Mouse (Mus musculus): ENCODE measurements around the gene Duxbl1. TPM values are rescaled to one million over a fixed set of nuclear protein-coding genes. Genes with fewer than 3 reads are reported as not detected.
A peak's percentile ranks its signal among the peaks of the same experiment; 100 is the strongest.
"Not testable (repeated sequence)": the region's sequence is repeated elsewhere in the genome, so short reads cannot be mapped to it uniquely, and the experiment has no call there.

The Duxbl1 gene
- 1.3 and 2.2 TPM in 2 replicates for polyA plus RNA-seq (2015; fragmentation: Nextera tagmentation; extraction: Ambion mirVana)

DNA sequence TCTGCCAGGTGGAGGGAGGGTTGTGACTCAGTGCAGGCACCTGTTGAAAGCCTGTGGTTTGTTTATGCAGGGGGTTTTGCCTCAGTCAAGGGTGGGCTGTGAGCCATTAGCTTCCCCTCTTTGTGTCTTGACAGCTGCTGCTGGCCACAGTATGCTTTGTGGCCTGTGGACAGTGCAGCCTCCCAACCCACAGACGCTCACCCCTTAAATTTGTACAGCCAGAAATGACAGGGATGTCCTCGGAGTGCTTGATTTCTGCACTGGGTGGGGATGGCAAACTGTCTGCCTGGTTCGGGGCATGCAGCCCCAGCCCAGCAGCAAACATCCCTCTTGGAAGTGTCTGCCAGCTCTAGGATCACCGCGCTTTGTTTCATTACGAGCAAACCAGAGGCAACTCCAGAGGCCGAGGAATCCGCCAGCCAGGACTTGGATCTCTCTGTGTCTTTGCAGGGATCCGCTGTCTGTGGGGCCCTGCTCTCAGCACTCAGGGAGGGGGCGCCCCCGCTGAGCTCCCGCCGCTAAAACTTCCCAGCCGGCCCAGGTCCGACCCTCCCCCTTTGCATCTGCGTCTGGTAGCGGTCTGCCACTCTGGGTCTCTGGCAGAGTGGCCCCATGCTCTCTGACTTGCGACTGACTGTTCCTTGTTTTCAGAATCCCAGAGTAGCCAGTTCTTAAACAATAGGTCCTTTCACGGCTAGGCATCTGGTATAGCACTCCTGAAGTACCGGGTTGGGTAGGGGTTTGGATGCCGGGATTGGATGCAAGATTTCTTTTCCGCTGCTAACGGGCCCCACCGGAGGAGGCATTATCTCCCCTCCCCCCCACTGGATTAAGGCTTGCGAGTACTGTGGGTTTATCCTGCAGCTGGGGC lies at the start of gene Duxbl1:
Gene Duxbl1 (plus strand): TSS at position 207 of the 871 bp plus-strand sequence.
- ATAC-seq (ENCODE audit: insufficient read depth, low FRiP score) = peak; percentile 62; the same call in 1 of the 2 replicates
- peak within 1 kb of the TSS; percentile 44; the same call in 1 of the 2 replicates for H3K4me2 ChIP-seq (ENCODE audit: low read depth, low read length)

DNA sequence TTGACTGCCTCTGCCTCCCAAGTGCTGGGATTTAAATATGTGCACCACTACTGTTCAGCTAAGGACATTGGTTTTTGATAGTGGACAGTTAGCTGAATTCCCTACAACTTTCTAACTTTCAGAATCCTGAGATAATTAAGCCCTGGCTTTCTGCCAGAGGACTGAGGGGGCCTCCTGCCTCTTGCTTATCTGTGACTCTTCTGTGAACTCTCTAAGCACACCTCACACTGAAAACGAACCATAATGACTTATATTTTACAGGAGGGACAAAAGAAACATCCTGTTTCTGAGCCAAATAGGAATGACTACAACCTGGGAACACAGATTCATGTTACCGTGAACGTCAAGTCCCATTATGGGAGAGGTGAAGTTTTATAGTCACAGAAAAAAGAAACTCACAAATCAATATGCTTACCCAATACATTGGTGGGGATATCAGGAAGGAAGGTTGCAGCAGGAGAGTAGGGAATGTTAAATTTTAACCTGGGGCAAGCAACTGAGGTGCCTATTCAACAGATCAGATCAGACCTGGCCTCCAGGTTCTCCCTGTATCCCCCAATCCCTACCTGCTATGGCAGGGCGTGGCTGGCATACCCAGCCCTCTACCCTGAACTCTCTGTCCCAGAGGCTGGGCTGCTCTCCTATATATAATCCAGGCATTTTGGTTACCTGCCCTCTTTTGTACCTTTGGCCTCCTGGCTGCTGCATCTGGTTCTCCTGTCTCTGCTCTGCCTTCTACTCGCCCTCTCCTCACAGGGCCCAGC lies 41.3 kb upstream of the Duxbl1 start:
- H3K4me2 ChIP-seq (ENCODE audit: low read depth, low read length); H3K27ac ChIP-seq (ENCODE audit: low read length); H3K36me3 ChIP-seq (ENCODE audit: control insufficient read depth, insufficient read depth, low read length); H3K9ac ChIP-seq (ENCODE audit: low read length); H3K27me3 ChIP-seq (ENCODE audit: control insufficient read depth, insufficient read depth, low read length); H3K4me3 ChIP-seq (replicated peaks; ENCODE audit: low read length); H3K9me3 ChIP-seq (replicated peaks; ENCODE audit: control insufficient read depth, low read length); H3K4me1 ChIP-seq (ENCODE audit: control insufficient read depth, insufficient read depth, low read length): not testable (repeated sequence)
- no CpG with 5 or more reads among the region's 5 CpGs for WGBS
- ATAC-seq (ENCODE audit: insufficient read depth, low FRiP score) = peak; percentile 80; the same call in 1 of the 2 replicates

More for the DNA sequence above, at the start of gene Duxbl1:
- Histone ChIP-seq H3K27ac (ENCODE audit: low read length) (peak within 1 kb of the TSS; percentile 67), H3K9ac (ENCODE audit: low read length) (peak within 1 kb of the TSS; percentile 48; the same call in 1 of the 2 replicates), H3K4me3 (replicated peaks; ENCODE audit: low read length) (peak within 1 kb of the TSS; percentile 29; the same call in 1 of the 2 replicates)
- not testable (repeated sequence) for H3K36me3 ChIP-seq (ENCODE audit: control insufficient read depth, insufficient read depth, low read length); H3K27me3 ChIP-seq (ENCODE audit: control insufficient read depth, insufficient read depth, low read length); H3K9me3 ChIP-seq (replicated peaks; ENCODE audit: control insufficient read depth, low read length); H3K4me1 ChIP-seq (ENCODE audit: control insufficient read depth, insufficient read depth, low read length)
- WGBS = no CpG with 5 or more reads among the region's 25 CpGs

DNA sequence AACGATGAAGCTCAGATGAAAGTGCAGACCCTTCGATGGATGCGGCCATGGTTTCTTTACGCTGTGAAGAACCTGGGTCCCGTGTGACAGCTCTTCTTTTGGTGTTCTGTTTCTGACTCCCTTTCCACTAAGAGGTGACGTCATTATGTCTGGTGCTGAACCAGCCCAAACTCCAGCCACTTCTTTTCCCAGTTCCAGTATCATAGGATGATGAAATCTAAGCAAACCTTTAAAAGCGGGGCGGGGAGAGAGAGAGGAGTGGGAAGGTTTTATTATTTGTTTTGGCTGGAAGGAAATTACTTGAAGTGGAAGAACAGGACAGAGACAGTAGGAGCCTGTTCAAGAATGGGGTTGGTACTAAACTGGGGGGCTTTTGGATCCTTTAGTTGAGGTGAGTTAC lies 40.4 kb upstream of the Duxbl1 start, which contains the start of gene Cphx1:
Gene Cphx1 (plus strand): TSS at position 301 of the 400 bp plus-strand sequence.
- not testable (repeated sequence) for H3K4me2 ChIP-seq (ENCODE audit: low read depth, low read length); H3K9me3 ChIP-seq (replicated peaks; ENCODE audit: control insufficient read depth, low read length); H3K4me3 ChIP-seq (replicated peaks; ENCODE audit: low read length); H3K27me3 ChIP-seq (ENCODE audit: control insufficient read depth, insufficient read depth, low read length); H3K4me1 ChIP-seq (ENCODE audit: control insufficient read depth, insufficient read depth, low read length); ATAC-seq (ENCODE audit: insufficient read depth, low FRiP score); H3K36me3 ChIP-seq (ENCODE audit: control insufficient read depth, insufficient read depth, low read length); H3K27ac ChIP-seq (ENCODE audit: low read length); H3K9ac ChIP-seq (ENCODE audit: low read length)
- no CpG with 5 or more reads among the region's 8 CpGs for WGBS

DNA sequence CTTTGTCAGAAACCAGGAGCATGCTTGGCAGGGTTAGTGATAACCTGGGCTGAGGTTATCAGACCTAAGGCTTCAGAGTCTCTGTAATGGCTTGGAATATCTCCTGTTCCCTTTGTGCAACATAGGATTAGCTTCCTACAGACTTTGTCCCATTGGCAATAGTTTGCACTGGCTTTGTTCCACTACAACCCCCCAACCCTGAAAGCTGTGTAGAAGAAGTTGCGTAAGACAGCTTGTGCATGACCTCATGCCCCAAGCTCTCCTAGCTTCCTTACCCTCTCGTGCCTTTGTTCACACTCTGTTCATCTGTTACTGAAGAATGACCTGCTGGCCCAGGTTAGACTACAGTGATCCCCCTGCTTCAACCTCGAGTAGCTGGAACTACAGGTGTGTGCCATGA lies 20.5 kb upstream of the Duxbl1 start:
- WGBS = no CpG with 5 or more reads among the region's 3 CpGs
- ATAC-seq (ENCODE audit: insufficient read depth, low FRiP score) = not testable (repeated sequence)

DNA sequence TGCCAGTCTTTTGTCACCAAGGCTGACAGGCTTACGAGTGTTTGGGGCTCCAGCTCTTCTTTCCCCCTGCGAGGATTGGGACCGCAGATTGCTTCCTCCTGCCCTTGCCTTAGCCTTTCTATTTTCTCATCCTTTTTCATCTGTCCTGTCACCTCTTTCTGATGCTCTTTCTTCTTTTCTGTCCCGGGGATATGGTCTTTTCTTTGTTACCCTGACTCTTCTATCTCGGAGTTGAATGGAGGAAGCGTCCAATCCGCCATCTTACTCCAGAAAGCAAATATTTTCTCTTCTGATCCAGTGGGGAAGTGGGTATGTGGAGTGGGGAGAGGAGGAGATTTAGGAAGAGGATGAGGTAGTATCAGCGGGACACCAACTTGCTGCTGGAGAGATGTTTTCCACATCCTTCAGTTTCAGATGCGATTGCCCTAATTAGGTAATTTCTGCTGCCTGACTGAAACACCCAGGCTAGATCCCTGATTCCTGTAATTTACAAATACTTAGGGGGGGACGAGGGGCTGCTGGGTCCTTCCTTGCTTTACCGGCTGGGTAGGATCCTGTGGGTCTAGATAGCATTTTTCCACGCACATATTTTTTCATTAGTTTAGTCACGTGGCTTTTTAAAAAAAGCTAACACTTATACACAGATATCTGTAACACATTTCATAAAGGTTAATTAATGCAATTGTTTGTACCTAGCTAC lies 1.0 kb downstream of the Duxbl1 start:
- H3K4me1 ChIP-seq (ENCODE audit: control insufficient read depth, insufficient read depth, low read length); H3K27me3 ChIP-seq (ENCODE audit: control insufficient read depth, insufficient read depth, low read length); H3K36me3 ChIP-seq (ENCODE audit: control insufficient read depth, insufficient read depth, low read length); H3K9me3 ChIP-seq (replicated peaks; ENCODE audit: control insufficient read depth, low read length); ATAC-seq (ENCODE audit: insufficient read depth, low FRiP score): not testable (repeated sequence)
- Histone ChIP-seq H3K27ac (ENCODE audit: low read length) (peak overlapping the region; percentile 67), H3K4me2 (ENCODE audit: low read depth, low read length) (peak overlapping the region; percentile 44; the same call in 1 of the 2 replicates), H3K4me3 (replicated peaks; ENCODE audit: low read length) (peak overlapping the region; percentile 29; the same call in 1 of the 2 replicates), H3K9ac (ENCODE audit: low read length) (peak overlapping the region; percentile 48; the same call in 1 of the 2 replicates)
- WGBS = 3% methylated on average over 7 of the region's 13 CpGs

More for the DNA sequence above, 20.5 kb upstream of the Duxbl1 start:
- H3K27ac ChIP-seq (ENCODE audit: low read length); H3K9me3 ChIP-seq (replicated peaks; ENCODE audit: control insufficient read depth, low read length); H3K4me2 ChIP-seq (ENCODE audit: low read depth, low read length); H3K36me3 ChIP-seq (ENCODE audit: control insufficient read depth, insufficient read depth, low read length); H3K9ac ChIP-seq (ENCODE audit: low read length); H3K27me3 ChIP-seq (ENCODE audit: control insufficient read depth, insufficient read depth, low read length); H3K4me1 ChIP-seq (ENCODE audit: control insufficient read depth, insufficient read depth, low read length); H3K4me3 ChIP-seq (replicated peaks; ENCODE audit: low read length): not testable (repeated sequence)

DNA sequence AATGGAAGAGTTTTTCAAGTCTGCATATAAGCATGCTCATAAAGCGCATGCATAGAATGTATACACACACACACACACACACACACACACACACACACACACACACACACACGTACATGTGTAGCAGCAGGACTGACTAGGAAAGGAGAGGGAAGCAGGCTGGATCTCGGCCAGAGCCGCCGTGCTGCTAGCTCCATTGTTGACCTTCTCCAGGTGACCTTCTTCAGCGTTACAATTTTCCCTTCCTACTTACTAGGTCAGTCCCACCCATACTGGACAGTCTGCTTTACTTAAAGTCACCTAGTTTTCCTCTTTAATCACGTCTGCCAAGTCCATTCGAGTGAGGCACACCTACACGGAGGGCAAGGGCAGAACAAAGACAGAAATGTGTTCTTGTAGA lies 3.5 kb downstream of the Duxbl1 start:
- not testable (repeated sequence) for H3K4me2 ChIP-seq (ENCODE audit: low read depth, low read length); H3K27ac ChIP-seq (ENCODE audit: low read length); H3K27me3 ChIP-seq (ENCODE audit: control insufficient read depth, insufficient read depth, low read length); H3K9ac ChIP-seq (ENCODE audit: low read length); H3K36me3 ChIP-seq (ENCODE audit: control insufficient read depth, insufficient read depth, low read length); H3K9me3 ChIP-seq (replicated peaks; ENCODE audit: control insufficient read depth, low read length); H3K4me3 ChIP-seq (replicated peaks; ENCODE audit: low read length); H3K4me1 ChIP-seq (ENCODE audit: control insufficient read depth, insufficient read depth, low read length)
- peak; percentile 53; the same call in 1 of the 2 replicates for ATAC-seq (ENCODE audit: insufficient read depth, low FRiP score)
- 17% methylated on average over 5 of the region's 9 CpGs for WGBS

DNA sequence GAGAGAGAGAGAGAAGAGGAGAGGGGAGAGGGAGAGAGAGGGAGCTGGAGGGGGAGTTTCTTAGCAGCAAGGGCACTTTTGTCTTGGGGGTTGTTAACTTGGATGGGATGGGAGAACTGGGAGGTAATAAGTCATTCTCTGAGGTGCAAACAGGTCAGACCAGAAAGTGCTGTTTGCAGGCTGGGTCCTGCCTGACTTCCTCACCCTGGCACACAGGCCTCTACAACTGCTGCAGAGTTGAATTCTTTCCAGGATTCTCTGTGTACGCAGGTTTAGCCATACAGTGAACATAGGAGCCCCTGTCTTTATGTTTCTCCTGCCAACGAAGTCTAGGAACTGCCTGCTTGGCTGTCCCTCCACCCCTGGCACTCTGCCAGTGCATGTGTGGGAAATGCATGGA lies 29.1 kb downstream of the Duxbl1 start:
- not testable (repeated sequence) for H3K4me2 ChIP-seq (ENCODE audit: low read depth, low read length); H3K27ac ChIP-seq (ENCODE audit: low read length); H3K9me3 ChIP-seq (replicated peaks; ENCODE audit: control insufficient read depth, low read length); H3K4me3 ChIP-seq (replicated peaks; ENCODE audit: low read length); H3K36me3 ChIP-seq (ENCODE audit: control insufficient read depth, insufficient read depth, low read length); H3K9ac ChIP-seq (ENCODE audit: low read length); H3K27me3 ChIP-seq (ENCODE audit: control insufficient read depth, insufficient read depth, low read length); H3K4me1 ChIP-seq (ENCODE audit: control insufficient read depth, insufficient read depth, low read length)
- WGBS = no CpG with 5 or more reads among the region's 2 CpGs
- peak; percentile 58; the same call in 1 of the 2 replicates for ATAC-seq (ENCODE audit: insufficient read depth, low FRiP score)

DNA sequence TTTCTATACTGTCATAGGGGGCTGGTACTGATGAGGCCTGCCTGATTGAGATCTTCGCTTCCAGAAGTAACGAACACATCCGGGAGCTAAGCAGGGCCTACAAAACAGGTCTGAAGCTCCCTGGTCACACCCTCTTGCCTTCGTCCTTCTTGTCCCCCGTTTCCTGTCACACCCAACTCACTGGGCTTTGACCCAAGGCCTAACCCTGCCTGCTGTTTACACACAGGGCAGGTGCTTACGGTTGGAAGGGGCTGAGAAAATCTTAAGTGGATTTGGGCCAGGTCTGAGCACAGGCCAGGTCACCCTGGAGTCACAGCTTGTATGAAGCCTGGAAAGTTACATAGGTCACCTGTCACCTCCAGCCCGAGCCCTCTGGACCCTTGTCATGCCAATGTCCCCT lies 38.0 kb downstream of the Duxbl1 start:
- not testable (repeated sequence) for H3K4me3 ChIP-seq (replicated peaks; ENCODE audit: low read length); ATAC-seq (ENCODE audit: insufficient read depth, low FRiP score); H3K4me1 ChIP-seq (ENCODE audit: control insufficient read depth, insufficient read depth, low read length); H3K9ac ChIP-seq (ENCODE audit: low read length); H3K27ac ChIP-seq (ENCODE audit: low read length); H3K36me3 ChIP-seq (ENCODE audit: control insufficient read depth, insufficient read depth, low read length); H3K4me2 ChIP-seq (ENCODE audit: low read depth, low read length); H3K27me3 ChIP-seq (ENCODE audit: control insufficient read depth, insufficient read depth, low read length); H3K9me3 ChIP-seq (replicated peaks; ENCODE audit: control insufficient read depth, low read length)
- no CpG with 5 or more reads among the region's 7 CpGs for WGBS
